Mouse (Mus musculus): ENCODE measurements at regions not wholly inside any gene's neighbourhood (a gene's known extent, or its start where the extent isn't known, plus 50 kb on each side); places are given as distances from the start of the nearest gene placed in this dataset.

DNA sequence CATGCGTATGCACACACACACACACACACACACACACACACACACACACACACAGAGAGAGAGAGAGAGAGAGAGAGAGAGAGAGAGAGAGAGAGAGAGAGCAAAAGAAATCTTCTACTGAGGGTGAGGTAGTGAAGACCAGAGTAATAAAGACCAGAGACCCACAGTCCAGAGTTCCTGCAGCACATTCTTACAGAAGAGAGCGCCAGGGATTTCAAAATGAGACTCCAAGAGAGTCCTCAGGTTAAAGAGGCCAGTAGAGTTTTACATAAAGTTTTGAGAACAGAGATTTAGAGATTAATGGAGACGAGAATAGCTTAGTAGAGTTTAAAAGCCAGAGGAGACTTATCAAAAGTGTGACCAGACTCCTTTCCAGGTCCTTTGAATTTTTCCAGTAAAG is 324.6 kb upstream of the Slc24a2 start:
- no peak for TF ChIP-seq CTCF (IDR thresholded peaks at IDR 0.05; ENCODE audit: low read depth, low read length)
- no peak for TF ChIP-seq POLR2A (IDR thresholded peaks at IDR 0.05; ENCODE audit: borderline replicate concordance, low read depth, low read length)
